Mouse (Mus musculus): ENCODE measurements at regions not wholly inside any gene's neighbourhood (a gene's known extent, or its start where the extent isn't known, plus 50 kb on each side); places are given as distances from the start of the nearest gene placed in this dataset.

DNA sequence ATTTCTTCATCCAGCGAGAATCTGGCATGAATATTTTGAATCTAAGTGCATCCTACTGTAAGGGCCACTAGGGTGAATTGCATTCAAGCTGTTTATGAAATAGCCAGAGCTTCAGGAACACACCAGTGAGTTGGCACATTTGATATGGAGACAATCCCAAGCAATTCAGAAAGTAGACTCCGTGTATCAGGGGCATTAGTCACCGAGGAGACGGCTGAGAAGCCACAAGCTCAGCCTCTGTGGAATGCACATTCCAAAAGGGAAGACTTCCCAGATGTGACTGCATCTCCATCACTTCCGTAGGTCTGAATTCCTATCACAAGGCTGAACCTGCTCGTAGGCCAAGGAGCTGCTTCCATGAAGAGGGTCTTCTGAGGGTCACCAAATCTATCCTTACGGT lies 177.6 kb upstream of the Ado start:
- TF ChIP-seq CTCF (IDR thresholded peaks at IDR 0.05; ENCODE audit: insufficient read depth, low read depth, low read length) (no peak), POLR2A (IDR thresholded peaks at IDR 0.05; ENCODE audit: insufficient read depth, low read depth, low read length) (no peak)

Measured in olfactory bulb, adult 2 months (tissue).